Mouse (Mus musculus): ENCODE data around the gene Jaml. TPM values are rescaled to one million over a fixed set of nuclear protein-coding genes. Genes with fewer than 3 reads are reported as not detected.
"Not testable (repeated sequence)": the region's sequence is repeated elsewhere in the genome, so short reads cannot be mapped to it uniquely, and the experiment has no call there.

The Jaml gene
- under 1 TPM; 0.19 to 0.30 TPM for total RNA-seq (2021)

DNA sequence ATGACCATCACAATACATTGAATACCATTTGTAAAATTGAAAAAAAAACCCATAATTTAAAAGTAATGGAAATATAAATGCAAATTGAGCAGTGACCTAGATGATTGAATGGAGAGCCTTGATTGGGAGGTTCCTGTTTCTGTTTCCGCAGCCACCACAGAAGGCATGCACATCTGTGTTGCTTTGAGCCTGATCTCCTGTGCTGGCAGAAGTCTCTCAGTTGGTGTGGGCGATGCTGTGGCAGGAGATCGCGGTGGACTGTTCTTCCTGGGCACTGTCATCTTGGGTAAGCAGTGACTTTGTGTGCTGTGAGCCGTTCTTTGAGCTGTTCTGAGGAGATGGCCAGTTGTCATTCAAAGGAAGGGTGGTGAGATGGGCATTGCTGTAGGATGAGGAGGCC lies at the start of gene Jaml:
Jaml (plus strand) TSS at position 173 of the 400 bp plus-strand sequence.
- DNase-seq: peak in 1 of 2 experiments; percentile 2
- intact Hi-C loops (cut with DNase I): no loop called here

GRCm38 (mm10) chr9:45030341-45030740 lies 48.6 kb upstream of the Jaml start:
- intact Hi-C loops (cut with DNase I): no loop called here
- DNase-seq: no peak

DNA sequence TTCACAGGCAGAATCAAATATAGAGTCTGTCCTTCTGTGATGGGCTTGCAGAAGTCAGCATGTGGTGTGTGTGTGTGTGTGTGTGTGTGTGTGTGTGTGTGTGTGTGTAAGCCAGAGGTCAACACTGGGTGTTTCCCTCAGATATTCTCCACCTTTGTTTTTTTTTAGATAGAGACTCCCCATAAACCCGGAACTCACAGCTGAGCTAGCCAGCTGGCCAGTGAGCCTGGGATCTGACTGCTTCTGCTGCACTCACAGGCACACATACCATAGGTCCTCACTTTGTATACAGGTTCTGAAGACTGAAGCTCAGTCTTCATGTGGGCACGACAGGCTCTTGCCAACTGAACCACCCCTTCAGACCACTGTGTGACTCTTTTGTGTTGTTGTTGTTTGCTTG lies 46.7 kb upstream of the Jaml start:
- no peak for DNase-seq
- intact Hi-C loops (cut with DNase I): no loop called here

GRCm38 (mm10) chr9:45034526-45034925 lies 44.5 kb upstream of the Jaml start:
- no peak for DNase-seq
- intact Hi-C loops (cut with DNase I): no loop called here

DNA sequence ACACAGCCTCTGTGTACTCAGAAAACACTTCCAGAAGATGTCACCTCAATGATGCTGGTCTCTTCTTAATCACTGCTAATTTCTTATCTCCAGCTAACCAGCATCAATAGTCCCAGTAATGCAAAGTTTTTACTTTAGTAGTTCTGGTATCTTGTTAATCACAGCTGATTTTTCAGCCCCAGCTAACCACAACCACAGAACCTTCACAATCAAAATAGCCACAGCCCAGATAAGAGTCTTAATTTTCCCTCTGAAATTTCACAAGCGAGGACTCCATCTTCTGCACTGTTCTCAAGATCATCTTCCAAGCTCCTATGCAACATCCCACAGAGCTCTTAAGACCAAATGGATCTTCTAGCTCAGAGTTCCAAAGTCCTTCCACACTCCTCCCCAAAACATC lies 41.2 kb upstream of the Jaml start:
- DNase-seq; intact Hi-C loops (cut with DNase I): not testable (repeated sequence)

GRCm38 (mm10) chr9:45039499-45039898 lies 39.5 kb upstream of the Jaml start, which contains the start of gene Mpzl2:
Gene Mpzl2 (plus strand): TSS chr9:45039799.
- intact Hi-C loops (cut with DNase I): no loop called here
- no peak for DNase-seq

DNA sequence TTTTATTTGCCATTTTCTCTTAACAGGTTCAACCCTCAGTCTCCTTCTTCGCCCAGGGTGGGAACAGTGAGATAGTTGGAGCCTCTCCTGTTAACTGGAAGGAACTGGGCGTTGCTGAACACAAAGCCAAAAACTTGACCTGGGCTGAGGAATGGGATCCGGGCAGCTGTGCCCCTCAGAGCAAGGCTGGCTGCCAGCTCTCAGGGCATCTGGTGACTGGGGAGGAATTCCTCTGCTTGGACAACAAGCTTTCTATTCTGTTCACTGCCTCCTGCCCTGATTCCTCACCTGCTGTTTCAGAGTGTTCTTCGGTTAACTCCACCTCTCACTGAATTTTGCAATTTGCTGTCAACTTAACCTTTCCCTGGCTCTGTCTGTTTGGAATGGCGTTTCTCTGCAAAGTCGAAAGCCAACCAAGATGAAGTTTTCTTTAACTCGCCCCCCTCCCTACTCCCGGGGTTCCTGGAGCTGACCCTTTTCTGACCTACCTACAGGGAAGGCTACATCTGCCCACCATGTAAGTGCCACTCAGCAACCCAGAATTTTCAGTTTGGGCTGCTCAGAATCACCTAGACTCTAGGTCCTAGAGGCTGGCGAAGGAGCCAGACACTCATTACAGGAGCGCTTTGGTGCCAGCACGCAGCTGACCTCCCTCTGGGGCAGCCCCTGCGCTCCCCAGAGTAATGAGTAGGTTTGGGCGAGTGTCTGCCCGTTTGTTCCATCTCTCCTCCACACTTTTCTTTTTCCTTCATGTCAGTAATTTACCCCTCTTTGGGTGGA lies 38.7 kb upstream of the Jaml start:
- no peak for DNase-seq
- intact Hi-C loops (cut with DNase I): no loop called here

- intact Hi-C loops (cut with DNase I): no loop called here
- peak in 1 of 2 experiments; percentile 7 for DNase-seq
These were observed 37.7 kb upstream of the Jaml start for GRCm38 (mm10) chr9:45041131-45041838.

GRCm38 (mm10) chr9:45042056-45042720 lies 36.8 kb upstream of the Jaml start:
- intact Hi-C loops (cut with DNase I): no loop called here
- peak; percentile 16 to 27 for DNase-seq

DNA sequence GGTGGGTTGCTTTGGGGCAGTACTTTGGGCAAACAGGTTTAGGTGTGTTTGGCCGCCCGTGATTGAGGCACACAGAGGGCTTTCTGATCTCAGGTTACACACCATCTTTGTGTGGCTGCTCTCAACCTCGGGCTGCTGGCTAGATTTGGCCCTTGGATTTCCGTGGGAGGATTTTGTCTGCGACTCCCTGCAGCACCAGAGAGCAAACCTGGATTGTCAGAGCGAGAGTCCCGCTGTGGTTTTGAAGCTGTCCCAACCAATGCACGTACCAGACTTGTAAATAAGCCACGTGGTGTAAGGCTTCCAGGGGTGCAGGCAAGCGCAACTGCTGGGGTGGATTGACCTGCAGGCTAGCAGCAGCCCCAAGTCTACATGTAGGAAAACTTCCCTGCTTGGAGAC lies 36.0 kb upstream of the Jaml start:
- intact Hi-C loops (cut with DNase I): no loop called here
- no peak for DNase-seq

- DNase-seq: no peak
- intact Hi-C loops (cut with DNase I): loop anchor here (5.0 kb wide), 1 partner anchor 90 kb away; the partner anchor contains the start of gene Scn4b
These were observed 32.0 kb upstream of the Jaml start for GRCm38 (mm10) chr9:45046973-45047372.

- intact Hi-C loops (cut with DNase I): loop anchor here (5.0 kb wide), 1 partner anchor 89 kb away; the partner anchor contains the start of gene Scn4b
- peak; percentile 22 to 23 for DNase-seq
These were observed 30.5 kb upstream of the Jaml start for GRCm38 (mm10) chr9:45048511-45048910.

DNA sequence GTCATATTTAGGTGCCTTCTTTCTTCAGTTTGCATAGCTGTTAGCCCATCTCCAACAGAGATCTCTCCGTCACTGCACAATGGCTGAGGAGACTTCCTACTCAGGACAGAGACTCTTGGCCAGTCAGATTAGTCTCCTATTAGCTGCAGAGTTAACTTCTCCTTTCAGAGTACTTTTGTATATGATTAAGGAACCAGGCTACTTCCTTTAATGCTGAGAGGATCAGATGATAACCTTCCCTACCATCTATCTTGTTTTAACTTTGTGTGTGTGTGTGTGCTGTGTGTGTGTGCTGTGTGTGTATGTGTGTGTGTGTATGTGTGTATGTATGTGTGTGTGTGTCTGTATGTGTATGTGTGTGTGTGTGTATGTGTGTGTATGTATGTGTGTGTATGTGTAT lies 29.3 kb upstream of the Jaml start:
- intact Hi-C loops (cut with DNase I): loop anchor here (5.0 kb wide), 1 partner anchor 88 kb away; the partner anchor contains the start of gene Scn4b
- no peak for DNase-seq

DNA sequence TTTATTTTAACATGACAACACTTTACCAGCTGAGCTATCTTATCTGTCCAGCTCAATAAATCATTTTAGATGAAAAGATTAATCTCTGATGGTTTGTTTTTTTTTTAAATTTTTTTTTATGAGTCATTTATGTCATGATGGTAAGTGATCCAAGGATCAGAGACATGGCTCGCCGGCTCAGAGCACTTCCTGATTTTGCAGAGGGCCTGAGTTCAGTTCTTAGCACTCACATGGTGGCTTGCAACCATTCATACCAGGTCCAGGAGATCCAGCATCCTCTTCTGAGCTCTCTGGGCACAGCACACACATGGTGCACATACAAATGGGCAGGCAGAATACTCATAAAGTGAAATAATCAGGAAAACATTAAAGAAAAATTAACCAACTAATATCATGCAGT lies 28.7 kb upstream of the Jaml start:
- intact Hi-C loops (cut with DNase I): no loop called here
- no peak for DNase-seq

DNA sequence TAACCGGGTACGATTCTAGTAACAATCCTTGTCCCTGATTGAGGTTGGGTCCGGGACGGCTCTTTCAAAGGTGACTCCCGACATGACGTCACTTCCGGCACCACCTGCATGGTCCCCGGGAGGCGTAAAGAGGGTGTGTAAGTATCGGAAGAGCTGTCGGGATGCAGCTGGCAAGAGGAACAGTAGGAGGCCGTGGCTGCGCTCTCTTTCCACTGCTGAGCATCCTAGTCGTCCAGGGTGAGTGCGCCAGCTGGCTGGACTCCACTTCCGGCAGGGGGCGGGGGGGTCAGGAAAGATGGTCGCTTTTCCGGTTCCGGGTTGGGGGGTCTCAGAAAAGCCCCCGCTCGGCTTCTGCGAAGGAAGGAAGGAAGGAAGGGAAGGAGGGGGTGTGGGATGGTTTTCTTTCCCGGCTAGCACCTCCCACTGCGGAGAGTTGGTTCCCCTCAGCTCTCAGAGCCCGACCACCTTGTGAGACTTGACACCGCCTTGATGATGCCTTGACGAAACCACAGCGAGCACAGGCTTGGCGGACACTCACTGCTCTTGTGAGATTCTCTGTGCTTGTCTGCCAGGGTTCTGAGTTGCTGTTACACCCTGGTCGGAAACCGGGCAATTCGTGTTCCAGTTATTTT lies 23.8 kb upstream of the Jaml start, which contains the start of gene Mpzl3:
Mpzl3 (plus strand) TSS at position 105 of the 632 bp plus-strand sequence.
- peak; percentile 81 to 88 for DNase-seq
- intact Hi-C loops (cut with DNase I): no loop called here

- no peak for DNase-seq
- intact Hi-C loops (cut with DNase I): no loop called here
These were observed 20.6 kb upstream of the Jaml start for GRCm38 (mm10) chr9:45058304-45058940.

GRCm38 (mm10) chr9:45060151-45060550 lies 18.8 kb upstream of the Jaml start:
- DNase-seq: no peak
- intact Hi-C loops (cut with DNase I): no loop called here

- DNase-seq: no peak
- intact Hi-C loops (cut with DNase I): no loop called here
These were observed 16.3 kb upstream of the Jaml start for GRCm38 (mm10) chr9:45062677-45063076.

DNA sequence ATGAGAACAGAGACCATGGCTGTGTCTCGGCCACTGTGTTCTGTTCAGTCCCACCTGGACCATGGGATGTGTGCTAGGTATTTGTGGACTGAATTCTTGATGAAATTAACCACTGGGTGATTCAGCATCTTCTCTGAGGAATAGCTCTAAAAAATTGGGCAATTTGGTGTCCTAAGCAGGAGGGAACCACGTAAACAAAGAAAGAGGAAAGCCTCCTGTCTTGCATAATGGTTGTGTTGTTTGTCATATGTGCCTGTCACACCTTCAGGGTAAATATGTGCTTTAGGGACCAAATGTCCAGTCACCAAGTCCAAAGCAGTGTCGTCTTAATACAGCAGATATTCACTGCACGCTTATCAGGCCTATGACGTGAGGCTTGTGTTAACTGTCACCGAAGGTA lies 14.6 kb upstream of the Jaml start:
- intact Hi-C loops (cut with DNase I): no loop called here
- no peak for DNase-seq

DNA sequence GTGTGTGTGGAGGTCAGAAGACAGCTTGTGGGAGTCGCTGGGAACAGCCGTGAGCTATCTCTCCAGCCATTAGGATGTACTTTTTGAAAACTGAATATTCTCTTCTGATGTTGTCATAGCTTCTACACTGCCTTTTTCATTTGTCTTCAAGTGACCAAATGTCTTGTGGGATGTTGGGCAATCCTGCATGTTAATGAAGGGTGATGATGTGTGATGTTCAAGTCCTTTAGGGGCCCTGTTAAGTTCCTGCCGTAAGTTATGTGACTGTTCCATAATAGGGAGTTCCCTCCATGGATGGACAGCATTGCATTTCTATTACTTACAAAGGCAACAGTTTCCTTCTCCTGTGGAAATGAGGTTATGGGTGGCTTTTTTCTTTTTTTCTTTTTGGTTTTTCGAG lies 12.2 kb upstream of the Jaml start:
- intact Hi-C loops (cut with DNase I): no loop called here

More for the DNA sequence above, 12.2 kb upstream of the Jaml start:
- DNase-seq: no peak

Measured in heart, postnatal 10 days (tissue).